Mouse (Mus musculus): ENCODE measurements at regions not wholly inside any gene's neighbourhood (a gene's known extent, or its start where the extent isn't known, plus 50 kb on each side); places are given as distances from the start of the nearest gene placed in this dataset.
"Not testable (repeated sequence)": the region's sequence is repeated elsewhere in the genome, so short reads cannot be mapped to it uniquely, and the experiment has no call there.

GRCm38 (mm10) chr14:36155757-36156156 is 61.0 kb downstream of the 4930474N05Rik start:
- Histone ChIP-seq H3K27ac (no peak overlapping the region), H3K4me3 (no peak overlapping the region), H3K9me3 (no peaks in the 10 kb centered on the region), H3K4me1 (replicated peaks) (no peaks in the 10 kb centered on the region), H3K36me3 (no peaks in the 10 kb centered on the region), H3K27me3 (ENCODE audit: insufficient read depth, poor library complexity, severe bottlenecking) (no peaks in the 10 kb centered on the region)
- DNase-seq (ENCODE audit: low spot score), result no peak

- H3K9me3 ChIP-seq, result no peaks in the 10 kb centered on the region
- no peaks in the 10 kb centered on the region for H3K4me1 ChIP-seq (replicated peaks)
- H3K4me3 ChIP-seq, result no peak overlapping the region
- WGBS, result 86% methylated on average over 2 of the region's 2 CpGs
- no peaks in the 10 kb centered on the region for H3K27me3 ChIP-seq (ENCODE audit: insufficient read depth, poor library complexity, severe bottlenecking)
- DNase-seq (ENCODE audit: low spot score), result no peak
- no peak overlapping the region for H3K27ac ChIP-seq
- no peaks in the 10 kb centered on the region for H3K36me3 ChIP-seq
Observed at GRCm38 (mm10) chr14:36156175-36156574, 61.5 kb downstream of the 4930474N05Rik start.

GRCm38 (mm10) chr14:36183701-36184100 is 89.0 kb downstream of the 4930474N05Rik start:
- no peak overlapping the region for H3K4me3 ChIP-seq
- no peaks in the 10 kb centered on the region for H3K4me1 ChIP-seq (replicated peaks)
- H3K9me3 ChIP-seq, result no peaks in the 10 kb centered on the region
- no peak overlapping the region for H3K27ac ChIP-seq
- no peak for DNase-seq (ENCODE audit: low spot score)
- H3K36me3 ChIP-seq, result no peaks in the 10 kb centered on the region
- 66% methylated on average over 1 of the region's 1 CpGs for WGBS
- H3K27me3 ChIP-seq (ENCODE audit: insufficient read depth, poor library complexity, severe bottlenecking), result no peaks in the 10 kb centered on the region

GRCm38 (mm10) chr14:36196517-36196916 is 101.8 kb downstream of the 4930474N05Rik start:
- Histone ChIP-seq H3K27me3 (ENCODE audit: insufficient read depth, poor library complexity, severe bottlenecking) (no peaks in the 10 kb centered on the region), H3K4me1 (replicated peaks) (peaks cover 6% of the 10 kb centered on the region), H3K36me3 (no peaks in the 10 kb centered on the region), H3K4me3 (no peak overlapping the region), H3K27ac (no peak overlapping the region), H3K9me3 (no peaks in the 10 kb centered on the region)
- peak; percentile 4 for DNase-seq (ENCODE audit: low spot score)
- 51% methylated on average over 3 of the region's 3 CpGs for WGBS

- no peak overlapping the region for H3K27ac ChIP-seq
- no peak overlapping the region for H3K4me3 ChIP-seq
- no peak for DNase-seq (ENCODE audit: low spot score)
- H3K36me3 ChIP-seq, result no peaks in the 10 kb centered on the region
- no peaks in the 10 kb centered on the region for H3K9me3 ChIP-seq
- peaks cover 6% of the 10 kb centered on the region for H3K4me1 ChIP-seq (replicated peaks)
- H3K27me3 ChIP-seq (ENCODE audit: insufficient read depth, poor library complexity, severe bottlenecking), result no peaks in the 10 kb centered on the region
- WGBS, result 98% methylated on average over 5 of the region's 5 CpGs
Observed at GRCm38 (mm10) chr14:36198396-36198795, 103.7 kb downstream of the 4930474N05Rik start.

GRCm38 (mm10) chr14:36203855-36204254 is 109.1 kb downstream of the 4930474N05Rik start:
- no peak for DNase-seq (ENCODE audit: low spot score)
- WGBS, result 96% methylated on average over 1 of the region's 1 CpGs

GRCm38 (mm10) chr14:36212830-36213229 is 118.1 kb downstream of the 4930474N05Rik start:
- 41% methylated on average over 4 of the region's 4 CpGs for WGBS

More at GRCm38 (mm10) chr14:36203855-36204254, 109.1 kb downstream of the 4930474N05Rik start:
- Histone ChIP-seq H3K36me3 (no peaks in the 10 kb centered on the region), H3K4me3 (no peak overlapping the region), H3K9me3 (no peaks in the 10 kb centered on the region), H3K27ac (no peak overlapping the region), H3K27me3 (ENCODE audit: insufficient read depth, poor library complexity, severe bottlenecking) (no peaks in the 10 kb centered on the region), H3K4me1 (replicated peaks) (no peaks in the 10 kb centered on the region)

GRCm38 (mm10) chr14:36245849-36246248 is 151.1 kb downstream of the 4930474N05Rik start:
- H3K27ac ChIP-seq, result no peak overlapping the region
- no peaks in the 10 kb centered on the region for H3K9me3 ChIP-seq
- no peak for DNase-seq (ENCODE audit: low spot score)
- H3K27me3 ChIP-seq (ENCODE audit: insufficient read depth, poor library complexity, severe bottlenecking), result no peaks in the 10 kb centered on the region
- H3K4me1 ChIP-seq (replicated peaks), result no peaks in the 10 kb centered on the region
- no peaks in the 10 kb centered on the region for H3K36me3 ChIP-seq
- H3K4me3 ChIP-seq, result no peak overlapping the region

More at GRCm38 (mm10) chr14:36212830-36213229, 118.1 kb downstream of the 4930474N05Rik start:
- Histone ChIP-seq H3K27me3 (ENCODE audit: insufficient read depth, poor library complexity, severe bottlenecking) (no peaks in the 10 kb centered on the region), H3K9me3 (no peaks in the 10 kb centered on the region), H3K27ac (no peak overlapping the region), H3K4me3 (no peak overlapping the region), H3K36me3 (no peaks in the 10 kb centered on the region), H3K4me1 (replicated peaks) (no peaks in the 10 kb centered on the region)
- peak; percentile 55 for DNase-seq (ENCODE audit: low spot score)

- H3K27me3 ChIP-seq (ENCODE audit: insufficient read depth, poor library complexity, severe bottlenecking), result no peaks in the 10 kb centered on the region
- H3K4me1 ChIP-seq (replicated peaks), result no peaks in the 10 kb centered on the region
- H3K27ac ChIP-seq, result no peak overlapping the region
- no peaks in the 10 kb centered on the region for H3K9me3 ChIP-seq
- no peaks in the 10 kb centered on the region for H3K36me3 ChIP-seq
- H3K4me3 ChIP-seq, result no peak overlapping the region
- WGBS, result 88% methylated on average over 2 of the region's 2 CpGs
- no peak for DNase-seq (ENCODE audit: low spot score)
Observed at GRCm38 (mm10) chr14:36262126-36262525, 167.4 kb downstream of the 4930474N05Rik start.

GRCm38 (mm10) chr14:36283825-36284414 is 189.2 kb downstream of the 4930474N05Rik start:
- H3K4me3 ChIP-seq, result no peak overlapping the region
- no peak overlapping the region for H3K27ac ChIP-seq
- no peaks in the 10 kb centered on the region for H3K9me3 ChIP-seq
- 72% methylated on average over 1 of the region's 1 CpGs for WGBS
- H3K4me1 ChIP-seq (replicated peaks), result no peaks in the 10 kb centered on the region
- no peak for DNase-seq (ENCODE audit: low spot score)
- no peaks in the 10 kb centered on the region for H3K36me3 ChIP-seq
- no peaks in the 10 kb centered on the region for H3K27me3 ChIP-seq (ENCODE audit: insufficient read depth, poor library complexity, severe bottlenecking)

- H3K36me3 ChIP-seq, result no peaks in the 10 kb centered on the region
- H3K4me1 ChIP-seq (replicated peaks), result no peaks in the 10 kb centered on the region
- H3K27ac ChIP-seq, result no peak overlapping the region
- DNase-seq (ENCODE audit: low spot score), result no peak
- no peaks in the 10 kb centered on the region for H3K9me3 ChIP-seq
- 55% methylated on average over 1 of the region's 1 CpGs for WGBS
- H3K4me3 ChIP-seq, result no peak overlapping the region
- no peaks in the 10 kb centered on the region for H3K27me3 ChIP-seq (ENCODE audit: insufficient read depth, poor library complexity, severe bottlenecking)
Observed at GRCm38 (mm10) chr14:36288697-36289286, 194.1 kb downstream of the 4930474N05Rik start.

GRCm38 (mm10) chr14:36310324-36310723 is 215.6 kb downstream of the 4930474N05Rik start:
- H3K4me3 ChIP-seq, result no peak overlapping the region
- no peaks in the 10 kb centered on the region for H3K9me3 ChIP-seq
- no peaks in the 10 kb centered on the region for H3K36me3 ChIP-seq
- DNase-seq (ENCODE audit: low spot score), result no peak
- no peaks in the 10 kb centered on the region for H3K27me3 ChIP-seq (ENCODE audit: insufficient read depth, poor library complexity, severe bottlenecking)
- 98% methylated on average over 1 of the region's 1 CpGs for WGBS
- H3K4me1 ChIP-seq (replicated peaks), result no peaks in the 10 kb centered on the region
- no peak overlapping the region for H3K27ac ChIP-seq

- WGBS, result 81% methylated on average over 1 of the region's 1 CpGs
- H3K36me3 ChIP-seq; H3K9me3 ChIP-seq; H3K4me1 ChIP-seq (replicated peaks); DNase-seq (ENCODE audit: low spot score); H3K4me3 ChIP-seq; H3K27me3 ChIP-seq (ENCODE audit: insufficient read depth, poor library complexity, severe bottlenecking); H3K27ac ChIP-seq: not testable (repeated sequence)
Observed at GRCm38 (mm10) chr14:36314673-36315072, 220.0 kb downstream of the 4930474N05Rik start.

Measured in hindbrain, embryonic 10.5 days (tissue).